Mouse (Mus musculus): ENCODE measurements around the gene Syt7.

Gene Syt7

DNA sequence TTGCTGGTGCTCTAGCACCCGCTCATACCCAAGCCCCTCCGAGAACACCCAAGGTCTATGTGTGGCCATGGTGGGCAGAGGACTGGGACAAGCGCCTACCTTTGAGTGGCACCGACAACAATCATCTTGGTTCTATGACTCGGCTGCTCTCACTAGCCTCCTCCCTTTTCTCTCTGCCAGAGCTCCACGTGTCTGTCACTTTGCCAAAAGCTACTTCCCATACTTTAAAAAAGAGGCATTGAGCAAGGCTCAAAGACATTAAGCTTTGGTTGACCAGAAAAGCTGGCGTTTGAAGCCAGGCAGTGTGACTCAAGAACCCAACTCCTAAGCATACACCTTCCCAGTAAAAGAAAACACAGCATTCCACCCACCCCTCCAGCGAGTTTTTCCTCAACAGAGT, 69.2 kb downstream of the Syt7 start:
- DNase-seq (ENCODE audit: low read depth, low spot score), result no peak

DNA sequence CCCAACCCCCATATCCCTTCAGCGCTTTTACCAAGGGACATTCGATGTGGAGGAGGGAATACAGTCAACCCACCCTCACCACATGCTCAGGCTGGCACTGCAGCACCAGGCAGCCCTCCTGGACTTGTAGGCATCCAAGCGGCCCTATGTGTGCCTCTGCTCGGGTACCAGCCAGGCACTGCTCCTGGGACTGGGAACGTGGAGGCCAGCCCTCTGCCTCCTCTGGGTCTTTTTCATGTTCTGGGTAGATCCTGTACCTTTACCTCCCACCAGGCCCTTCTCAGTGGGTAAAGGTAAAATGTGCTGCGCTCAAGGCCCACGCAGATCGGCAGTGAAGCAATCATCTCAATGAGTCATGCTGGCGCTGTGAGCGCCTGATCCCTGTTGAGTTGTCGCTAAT, 71.0 kb downstream of the Syt7 start:
- DNase-seq (ENCODE audit: low read depth, low spot score), result no peak

DNA sequence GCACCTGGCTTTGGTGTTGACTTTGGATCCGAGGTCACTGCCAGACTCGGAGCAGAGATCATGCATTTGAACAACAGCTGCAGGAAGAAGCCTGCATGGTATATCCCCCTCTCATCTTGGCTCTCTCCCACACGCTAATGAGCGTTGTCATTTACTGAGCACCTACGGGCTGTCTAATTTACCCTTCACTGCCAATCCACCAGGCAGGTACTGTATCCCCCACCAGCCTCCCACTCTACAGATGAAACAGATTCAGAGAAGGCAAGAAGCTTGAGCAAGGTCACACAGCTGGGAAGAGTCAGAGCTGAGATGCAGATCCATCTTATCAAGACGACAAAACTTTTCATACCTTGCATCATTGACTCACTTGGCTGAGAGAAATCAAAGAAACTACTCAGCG, 72.7 kb downstream of the Syt7 start:
- DNase-seq (ENCODE audit: low read depth, low spot score), result no peak

DNA sequence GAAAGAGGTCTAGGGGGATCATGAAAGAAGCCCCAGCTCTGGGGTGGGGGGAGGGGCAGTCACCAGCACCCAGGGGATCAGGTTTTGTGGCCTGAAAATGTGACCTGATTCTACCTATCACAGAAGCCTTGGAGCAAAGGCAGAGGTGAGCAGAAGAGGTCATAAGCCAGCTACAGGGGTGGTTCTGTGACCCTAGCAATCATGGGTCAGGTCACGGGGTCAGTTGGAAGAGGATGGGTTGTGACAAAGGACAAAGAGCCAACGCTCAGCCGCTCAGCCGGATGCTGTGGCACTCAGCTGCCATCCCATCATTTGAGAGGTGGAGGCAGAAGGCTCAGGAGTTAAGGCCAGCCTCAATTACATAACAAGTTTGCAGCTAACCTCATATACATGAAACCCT, 75.5 kb downstream of the Syt7 start:
- DNase-seq (ENCODE audit: low read depth, low spot score), result no peak

DNA sequence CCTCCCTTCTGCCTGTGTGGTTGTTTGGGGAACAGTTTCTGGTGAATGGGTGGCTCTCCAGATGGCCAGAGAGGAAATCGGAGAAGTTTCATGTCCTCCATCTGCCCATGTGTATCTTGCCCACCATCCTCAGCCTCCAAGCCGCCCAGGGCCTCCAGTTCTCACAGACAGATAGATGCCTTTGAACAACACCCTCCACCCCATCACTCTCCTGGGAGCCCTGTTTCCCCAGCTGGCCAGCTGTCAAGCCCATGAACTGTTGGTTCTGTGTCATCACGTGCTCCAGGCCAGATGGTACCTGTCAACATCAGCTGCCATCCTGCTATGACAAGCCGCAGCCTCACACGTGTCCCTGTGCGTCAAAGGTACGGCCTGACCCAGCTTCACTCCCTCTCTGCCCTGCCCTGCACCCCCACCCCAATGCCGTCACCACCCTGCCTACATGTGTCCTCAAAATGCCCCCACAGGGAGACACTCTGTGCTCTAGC, 80.3 kb downstream of the Syt7 start:
- DNase-seq (ENCODE audit: low read depth, low spot score), result no peak

DNA sequence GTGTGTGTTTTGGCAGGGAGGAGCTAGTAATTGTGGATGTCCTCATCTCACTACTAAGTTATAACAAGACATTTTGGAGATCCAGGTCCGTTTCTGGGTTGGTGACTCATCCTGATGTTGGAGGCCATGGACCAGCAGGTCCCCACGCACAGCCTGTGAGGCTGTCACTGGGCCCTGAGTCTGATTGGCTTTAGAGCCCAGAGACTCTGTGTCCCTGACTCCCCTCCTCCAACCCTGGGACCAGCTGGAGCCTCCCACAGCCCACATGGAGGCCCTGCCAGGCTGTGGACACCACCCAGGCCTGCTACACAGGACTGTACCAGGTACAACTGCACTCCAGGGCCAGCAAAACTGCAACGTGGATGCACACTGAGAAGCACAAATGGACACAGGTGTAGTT, 84.1 kb downstream of the Syt7 start:
- no peak for DNase-seq (ENCODE audit: low read depth, low spot score)

DNA sequence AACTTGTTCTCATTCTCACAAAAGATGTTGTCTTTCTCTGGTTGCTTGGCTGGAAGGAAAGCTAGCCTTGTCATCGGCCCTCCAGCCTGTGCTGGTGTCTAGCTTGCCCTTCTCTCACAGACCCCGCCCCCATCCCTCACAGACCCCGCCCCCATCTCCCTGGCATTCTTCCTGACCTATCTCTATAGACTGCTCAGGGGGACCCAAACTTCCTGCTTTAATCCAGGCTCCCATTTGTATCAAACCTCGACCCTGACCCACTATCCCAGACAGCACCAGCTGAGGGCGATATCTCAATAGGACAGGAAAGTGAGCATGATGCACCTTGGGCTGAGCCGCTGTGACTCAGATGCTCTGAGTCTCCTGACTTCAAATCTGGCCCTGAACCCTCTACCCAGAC, 84.9 kb downstream of the Syt7 start:
- peak; percentile 76 for DNase-seq (ENCODE audit: low read depth, low spot score)

DNA sequence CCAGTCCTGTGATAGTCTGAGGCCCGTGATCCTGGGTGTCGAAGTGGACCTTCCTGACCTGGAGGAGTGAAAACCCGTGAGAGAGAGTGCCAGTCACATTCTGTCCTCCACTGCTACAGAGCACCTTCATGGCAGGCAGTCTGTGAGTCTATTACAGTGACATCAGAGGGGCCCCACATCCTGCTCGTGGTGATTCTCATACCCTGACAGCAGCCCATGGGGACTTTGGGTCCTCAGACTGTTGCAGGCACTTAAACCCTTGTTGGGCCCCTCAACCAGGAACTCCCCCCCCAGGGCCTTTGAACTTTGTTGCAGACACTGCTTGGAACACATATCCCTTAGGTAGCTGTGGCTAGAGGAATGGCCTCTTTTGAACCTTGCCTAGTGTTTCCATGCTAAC, 90.7 kb downstream of the Syt7 start:
- no peak for DNase-seq (ENCODE audit: low read depth, low spot score)

DNA sequence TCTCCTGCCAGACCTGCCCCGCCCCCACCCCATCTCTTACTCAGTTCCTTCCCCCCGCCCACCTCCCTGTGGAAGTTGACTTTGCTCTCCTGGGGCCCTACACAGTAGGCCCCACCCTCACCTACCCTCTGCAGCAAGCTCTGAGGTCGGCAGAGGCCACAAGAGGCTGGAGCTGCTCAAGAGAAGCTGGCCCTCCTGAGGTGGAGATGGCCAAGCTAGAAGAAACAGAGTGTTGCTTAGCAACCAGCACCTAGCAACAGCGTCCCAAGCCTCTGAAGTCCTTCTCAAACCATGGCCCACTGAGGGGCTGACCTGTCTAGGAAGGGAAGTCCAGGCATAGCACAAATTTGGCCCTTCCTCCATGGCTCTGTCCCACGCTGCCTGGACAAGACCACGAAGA, 93.8 kb downstream of the Syt7 start, which contains the start of gene Ppp1r32:
Ppp1r32 (minus strand) TSS at position 226 of the 400 bp plus-strand sequence.
- peak; percentile 26 for DNase-seq (ENCODE audit: low read depth, low spot score)

DNA sequence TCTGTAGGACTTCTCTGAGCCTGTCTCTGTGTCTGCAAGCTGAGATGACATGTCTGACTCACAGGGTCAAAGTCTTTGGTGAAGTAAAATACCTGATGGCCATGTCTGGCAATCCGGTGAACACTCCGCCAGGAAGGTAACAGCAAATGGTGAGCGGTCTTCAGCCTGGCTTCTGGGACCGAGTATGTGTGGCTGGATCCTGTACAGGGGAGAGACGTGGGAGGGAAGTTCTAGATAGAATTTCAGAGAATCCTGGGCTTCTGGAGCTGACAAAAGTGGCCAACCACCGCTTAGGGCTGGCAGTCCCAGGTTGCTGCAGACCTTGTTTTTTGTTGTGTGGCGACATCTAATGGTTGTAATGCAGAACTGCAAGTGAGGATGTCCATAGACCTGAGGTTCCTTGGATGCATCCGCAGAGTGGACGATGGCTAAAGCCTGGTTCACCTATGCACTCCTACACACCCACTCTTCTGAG, 97.4 kb downstream of the Syt7 start:
- peak; percentile 75 for DNase-seq (ENCODE audit: low read depth, low spot score)

DNA sequence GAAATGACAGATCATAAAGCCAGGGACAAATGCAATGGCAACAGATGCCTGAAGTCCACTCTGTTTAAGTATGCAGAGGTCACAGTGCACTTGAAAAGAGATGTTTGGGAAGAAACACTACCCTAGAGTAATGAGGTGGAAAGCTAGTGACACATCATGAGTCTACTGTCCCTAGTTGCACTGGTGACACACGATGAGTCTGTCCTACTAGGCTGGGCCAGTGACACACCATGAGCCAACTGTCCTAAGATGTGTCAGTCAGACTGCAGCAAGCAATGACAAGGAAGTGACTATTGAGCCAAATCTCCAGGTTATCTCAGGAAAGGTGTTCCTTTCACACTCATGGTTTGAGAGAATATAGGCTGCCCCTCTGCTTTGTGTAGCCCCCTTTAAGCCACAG, 106.8 kb downstream of the Syt7 start:
- no peak for DNase-seq (ENCODE audit: low read depth, low spot score)

DNA sequence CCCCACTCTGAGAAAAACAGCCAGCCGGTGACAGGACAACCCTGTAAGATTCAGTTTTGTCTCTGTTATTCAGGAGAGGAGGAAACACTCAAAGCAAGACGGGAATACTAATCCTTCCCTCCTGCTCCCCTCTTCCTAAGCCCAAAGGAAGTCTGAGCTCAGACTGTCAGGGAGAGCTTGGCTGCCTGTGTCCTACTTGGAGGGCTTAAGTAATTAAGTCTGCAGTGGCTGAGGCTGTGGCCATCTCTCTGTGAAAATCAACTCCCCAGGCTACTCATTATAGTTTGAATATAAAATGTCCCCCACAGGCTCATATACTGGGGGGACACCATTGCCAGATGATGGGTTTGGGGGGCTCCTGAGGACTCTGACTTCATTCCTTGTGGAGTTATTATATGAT, 108.1 kb downstream of the Syt7 start:
- DNase-seq (ENCODE audit: low read depth, low spot score), result no peak

DNA sequence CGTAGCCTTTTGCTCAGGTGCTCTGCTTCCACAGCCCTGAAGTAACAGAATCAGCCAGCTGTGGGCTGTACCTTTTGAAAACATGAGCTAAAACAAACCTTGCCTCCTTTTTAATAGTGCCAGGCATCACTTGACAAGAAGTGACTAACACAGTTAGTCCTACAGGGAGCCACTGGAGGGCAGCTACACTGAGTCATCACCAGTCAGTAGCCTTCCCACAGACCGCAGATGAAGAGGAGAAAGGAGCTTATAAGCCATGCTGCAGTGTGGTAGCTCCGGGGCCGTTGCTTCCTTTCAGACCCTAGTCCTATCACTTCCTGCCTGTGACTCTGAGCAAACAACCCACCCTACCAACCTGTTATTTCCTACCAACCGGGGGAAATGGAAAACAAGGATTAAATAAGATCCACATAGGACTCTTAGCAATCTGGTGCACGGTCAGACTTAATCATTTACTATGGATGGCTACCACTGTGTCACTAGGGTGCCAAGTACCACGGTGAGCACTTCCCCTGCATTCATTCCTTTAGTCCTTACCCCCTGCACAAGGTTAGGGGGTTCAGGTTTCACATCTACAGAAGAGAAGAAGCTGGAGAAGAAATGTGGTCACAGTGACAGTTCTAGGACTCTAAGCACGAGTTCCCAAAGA, 108.7 kb downstream of the Syt7 start:
- DNase-seq (ENCODE audit: low read depth, low spot score), result no peak

DNA sequence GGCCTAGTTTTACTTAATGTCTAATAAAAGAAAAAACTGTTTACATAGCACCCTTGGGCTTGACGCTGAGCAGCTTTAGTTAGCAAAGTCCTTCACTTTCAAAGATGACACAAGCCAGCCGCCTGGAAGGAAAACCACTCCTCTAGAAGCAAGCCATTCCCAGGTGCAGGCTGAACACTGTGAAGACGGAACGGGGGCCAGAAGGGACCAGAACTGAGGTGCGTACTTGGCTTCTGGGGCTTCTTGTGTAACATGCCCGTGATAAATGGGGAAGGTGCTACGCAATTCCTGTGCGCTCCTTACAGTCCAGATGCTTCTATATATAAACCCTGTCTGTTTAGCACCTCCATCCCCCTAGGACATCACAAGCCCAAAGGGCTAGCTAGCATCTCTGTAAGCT, 111.7 kb downstream of the Syt7 start:
- no peak for DNase-seq (ENCODE audit: low read depth, low spot score)

DNA sequence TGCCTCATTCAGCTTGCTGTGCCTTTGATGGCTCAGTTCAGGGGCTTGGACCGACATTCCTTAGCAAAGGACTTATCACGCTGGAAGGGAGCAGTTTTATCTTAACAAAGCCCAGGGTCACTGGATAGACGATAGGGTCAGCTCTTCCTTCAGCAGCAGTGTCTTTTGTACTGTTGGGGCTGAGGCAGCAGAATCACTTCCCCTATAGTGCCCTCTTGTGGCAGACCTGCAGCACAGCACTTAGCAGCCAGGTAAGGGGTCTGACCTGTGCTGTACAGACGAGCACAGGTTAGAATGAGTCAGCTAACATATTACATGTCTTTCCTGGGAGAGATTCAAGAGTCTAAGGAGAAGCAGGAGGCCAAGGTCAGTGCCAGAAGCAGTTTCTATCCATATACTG, 113.7 kb downstream of the Syt7 start:
- peak; percentile 66 for DNase-seq (ENCODE audit: low read depth, low spot score)
